Mouse (Mus musculus): ENCODE results near the gene Znhit2.

Znhit2 gene

GRCm38 (mm10) chr19:6047154-6047898 is 13.7 kb upstream of the Znhit2 start:
- DNase-seq, result no peak

GRCm38 (mm10) chr19:6047899-6048166 is 13.2 kb upstream of the Znhit2 start:
- no peak for DNase-seq

- no peak for DNase-seq
Measured at GRCm38 (mm10) chr19:6048681-6049410, 12.1 kb upstream of the Znhit2 start.

- DNase-seq, result no peak
Measured at GRCm38 (mm10) chr19:6052516-6052915, 8.5 kb upstream of the Znhit2 start.

- no peak for DNase-seq
Measured at GRCm38 (mm10) chr19:6054296-6054695, 6.7 kb upstream of the Znhit2 start.

- no peak for DNase-seq
Measured at GRCm38 (mm10) chr19:6056696-6057095, 4.3 kb upstream of the Znhit2 start.

- peak; percentile 98 to 99 for DNase-seq
Measured at GRCm38 (mm10) chr19:6057313-6058096, 3.5 kb upstream of the Znhit2 start, which contains the start of the genes Mrpl49 and Fau. Gene Mrpl49, minus strand, starts transcription at chr19:6057785. Gene Fau, plus strand, starts transcription at chr19:6057844.

- DNase-seq, result no peak
Measured at GRCm38 (mm10) chr19:6058513-6058912, 2.5 kb upstream of the Znhit2 start.

GRCm38 (mm10) chr19:6058966-6059365 is 2.0 kb upstream of the Znhit2 start:
- no peak for DNase-seq

- peak; percentile 36 to 42 for DNase-seq
Measured at GRCm38 (mm10) chr19:6061641-6062302, 780 bp downstream of the Znhit2 start.

GRCm38 (mm10) chr19:6062418-6062817 is 1.4 kb downstream of the Znhit2 start:
- DNase-seq, result no peak

- no peak for DNase-seq
Measured at GRCm38 (mm10) chr19:6063081-6063480, 2.1 kb downstream of the Znhit2 start.

GRCm38 (mm10) chr19:6066571-6066970 is 5.6 kb downstream of the Znhit2 start:
- DNase-seq, result no peak

GRCm38 (mm10) chr19:6067011-6067723 is 6.2 kb downstream of the Znhit2 start:
- DNase-seq, result peak; percentile 76 to 84

GRCm38 (mm10) chr19:6067724-6068415 is 6.9 kb downstream of the Znhit2 start, which contains the start of gene Tm7sf2:
Gene Tm7sf2, minus strand, starts transcription at chr19:6068373.
- DNase-seq, result peak; percentile 93 to 95

- no peak for DNase-seq
Measured at GRCm38 (mm10) chr19:6068951-6069350, 8.0 kb downstream of the Znhit2 start.

GRCm38 (mm10) chr19:6069851-6070250 is 8.9 kb downstream of the Znhit2 start:
- no peak for DNase-seq

- DNase-seq, result no peak
Measured at GRCm38 (mm10) chr19:6070571-6071250, 9.7 kb downstream of the Znhit2 start.

- DNase-seq, result no peak
Measured at GRCm38 (mm10) chr19:6071261-6071660, 10.3 kb downstream of the Znhit2 start.

GRCm38 (mm10) chr19:6073889-6074288 is 12.9 kb downstream of the Znhit2 start:
- no peak for DNase-seq

Data from lung, adult 18-20 months (tissue).